Mouse (Mus musculus): Measurements from ENCODE around the gene Apoc3.

Gene Apoc3

DNA sequence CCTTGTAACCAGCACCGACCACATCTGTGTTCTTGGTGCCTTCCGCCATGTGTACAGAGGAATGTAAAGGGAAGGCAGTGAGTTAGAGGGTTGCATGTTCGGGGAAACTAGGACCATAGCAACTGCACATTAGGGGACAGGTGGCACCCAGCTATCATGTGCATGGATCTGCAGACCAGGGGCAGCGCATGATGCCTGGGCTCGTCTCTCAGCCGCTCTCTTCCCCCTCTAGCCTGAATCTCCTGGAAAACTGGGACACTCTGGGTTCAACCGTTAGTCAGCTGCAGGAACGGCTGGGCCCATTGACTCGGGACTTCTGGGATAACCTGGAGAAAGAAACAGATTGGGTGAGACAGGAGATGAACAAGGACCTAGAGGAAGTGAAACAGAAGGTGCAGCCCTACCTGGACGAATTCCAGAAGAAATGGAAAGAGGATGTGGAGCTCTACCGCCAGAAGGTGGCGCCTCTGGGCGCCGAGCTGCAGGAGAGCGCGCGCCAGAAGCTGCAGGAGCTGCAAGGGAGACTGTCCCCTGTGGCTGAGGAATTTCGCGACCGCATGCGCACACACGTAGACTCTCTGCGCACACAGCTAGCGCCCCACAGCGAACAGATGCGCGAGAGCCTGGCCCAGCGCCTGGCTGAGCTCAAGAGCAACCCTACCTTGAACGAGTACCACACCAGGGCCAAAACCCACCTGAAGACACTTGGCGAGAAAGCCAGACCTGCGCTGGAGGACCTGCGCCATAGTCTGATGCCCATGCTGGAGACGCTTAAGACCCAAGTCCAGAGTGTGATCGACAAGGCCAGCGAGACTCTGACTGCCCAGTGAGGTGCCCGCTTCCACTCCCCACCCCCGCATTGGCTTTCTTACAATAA lies 5.6 kb downstream of the Apoc3 start:
- no peak for DNase-seq (ENCODE audit: low read depth)

DNA sequence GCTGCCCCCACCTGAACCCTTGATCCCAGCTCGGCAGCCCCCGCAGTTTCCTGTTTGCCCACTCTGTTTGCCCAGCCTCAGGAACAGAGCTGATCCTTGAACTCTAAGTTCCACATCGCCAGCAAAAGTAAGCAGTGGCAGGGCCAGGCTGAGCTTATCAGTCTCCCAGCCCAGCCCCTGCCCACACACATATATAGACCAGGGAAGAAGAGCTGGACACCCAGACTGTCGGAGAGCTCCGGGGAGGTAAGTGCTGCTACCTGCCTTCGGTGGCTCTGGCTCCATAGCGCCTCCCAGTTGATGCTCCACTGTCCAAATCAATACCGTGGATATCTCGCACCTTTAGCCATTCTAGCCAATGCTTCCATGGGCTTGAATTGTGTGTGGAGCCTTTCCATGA lies 6.9 kb downstream of the Apoc3 start, which contains the start of gene Apoa1:
Gene Apoa1, plus strand, starts transcription at position 90 of the 400 bp plus-strand sequence.
- no peak for DNase-seq (ENCODE audit: low read depth)

DNA sequence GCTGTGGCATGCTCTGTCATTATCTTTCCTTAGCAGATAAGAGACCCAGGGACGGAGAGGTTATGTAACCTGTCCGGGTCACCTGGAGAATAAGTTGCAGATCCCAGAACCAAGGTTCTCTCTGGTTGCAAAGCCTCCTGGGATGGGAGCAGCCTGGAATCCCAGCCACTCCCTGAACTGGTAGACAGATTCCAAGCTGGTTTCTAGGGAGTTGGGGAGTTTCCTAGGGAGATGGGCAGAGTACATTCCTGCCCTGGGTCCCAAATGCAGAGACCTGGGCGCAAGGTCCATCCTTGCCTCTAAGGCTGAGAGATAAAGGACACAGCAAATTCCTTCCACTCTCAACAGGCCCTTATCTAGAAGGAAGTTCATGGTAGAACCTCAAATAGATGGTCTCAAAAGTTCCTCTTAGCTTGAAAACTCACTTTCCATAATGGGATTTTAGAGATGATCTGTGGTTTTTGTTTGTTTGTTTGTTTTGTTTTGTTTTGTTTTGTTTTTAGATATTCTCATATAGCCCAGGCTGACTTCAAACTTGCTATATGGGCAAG lies 8.3 kb downstream of the Apoc3 start:
- no peak for DNase-seq (ENCODE audit: low read depth)

DNA sequence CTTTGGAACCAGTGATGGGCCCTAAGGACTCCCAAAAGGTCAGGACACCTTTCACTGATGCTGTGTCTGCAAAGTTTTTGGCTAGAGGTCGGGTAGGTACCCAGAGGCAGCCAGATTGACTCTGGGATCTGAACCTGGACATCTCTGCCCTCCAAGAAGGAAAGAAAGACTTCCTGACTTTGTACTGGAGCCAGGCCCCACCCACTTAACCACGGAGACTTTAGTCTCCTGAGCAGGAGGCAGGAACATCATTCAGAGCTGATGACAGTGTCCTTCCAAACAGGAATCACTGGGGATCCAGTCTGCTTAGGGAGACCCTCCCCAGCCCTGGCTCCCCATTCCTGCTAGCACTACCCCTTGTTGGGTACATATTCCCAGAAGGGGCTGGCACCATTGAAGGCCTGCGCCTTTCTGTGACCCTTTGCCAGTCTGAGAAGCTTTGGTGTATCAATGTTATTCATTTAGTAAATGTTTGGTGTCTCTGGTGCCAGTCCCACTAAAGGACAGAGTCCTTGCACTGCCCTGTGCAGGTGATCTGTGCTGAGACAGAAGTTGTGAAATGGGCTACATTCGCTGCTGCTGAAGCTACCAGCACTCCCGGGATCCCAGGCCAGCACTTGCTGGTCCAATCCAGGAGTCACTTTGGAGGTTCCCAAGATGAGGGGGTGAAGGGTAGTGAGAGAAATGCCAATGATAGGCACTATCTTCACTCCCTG lies 10.3 kb downstream of the Apoc3 start:
- no peak for DNase-seq (ENCODE audit: low read depth)

DNA sequence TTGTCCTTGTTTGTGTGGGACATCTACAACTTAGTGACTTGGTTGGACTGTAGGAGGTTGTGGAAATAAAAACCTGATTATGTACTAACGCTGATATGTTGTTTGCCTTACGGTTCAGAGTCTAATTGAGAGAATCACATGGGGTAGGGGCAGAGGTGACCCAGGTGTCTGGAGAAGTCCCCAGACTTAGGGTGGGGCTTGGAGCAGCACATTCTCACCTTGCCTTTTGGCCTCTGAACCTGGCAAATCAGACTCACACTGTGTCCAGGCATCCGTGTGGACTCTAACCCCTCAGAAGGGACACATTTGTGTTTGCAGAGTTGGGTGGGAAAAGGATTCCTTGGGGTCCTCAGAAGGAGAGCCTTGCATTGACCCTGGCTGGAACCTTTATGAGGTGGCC lies 11.3 kb downstream of the Apoc3 start:
- DNase-seq (ENCODE audit: low read depth), result no peak

DNA sequence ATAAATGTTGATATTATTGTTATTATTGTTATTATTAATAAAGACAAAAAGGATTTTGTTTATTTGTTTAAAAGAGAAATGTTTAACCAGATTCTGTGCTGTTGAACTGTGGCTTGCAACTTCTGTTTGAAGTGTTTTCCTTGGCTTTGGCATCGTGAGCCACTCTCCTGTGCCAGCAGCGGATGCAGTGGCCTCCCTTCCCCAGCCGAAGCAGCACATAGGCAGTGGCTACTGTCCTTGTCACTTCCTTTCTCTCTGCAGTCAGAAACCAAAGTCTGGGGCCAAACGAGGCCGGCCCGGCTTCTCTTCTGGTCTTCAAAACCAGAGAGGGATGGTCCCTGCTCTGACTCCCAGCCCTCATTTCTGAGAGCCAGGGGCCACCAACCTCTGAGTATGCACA lies 12.3 kb downstream of the Apoc3 start:
- DNase-seq (ENCODE audit: low read depth), result no peak

DNA sequence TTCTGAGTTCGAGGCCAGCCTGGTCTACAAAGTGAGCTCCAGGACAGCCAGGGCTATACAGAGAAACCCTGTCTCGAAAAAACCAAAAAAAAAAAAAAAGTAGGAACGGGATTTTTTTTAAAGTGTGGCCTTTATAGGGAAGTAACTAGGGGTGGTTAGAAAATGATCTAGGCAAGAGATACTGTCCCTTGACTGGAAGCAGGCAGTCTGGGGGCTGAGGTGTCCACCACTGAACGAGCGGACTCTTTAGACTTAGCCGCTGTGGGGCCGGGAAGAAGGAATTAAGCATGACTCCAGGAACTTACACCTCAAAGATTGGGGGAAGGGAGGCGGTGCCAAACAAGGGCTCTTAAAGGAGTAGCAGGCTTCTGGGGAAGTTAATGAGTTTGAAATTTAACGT lies 17.3 kb downstream of the Apoc3 start:
- no peak for DNase-seq (ENCODE audit: low read depth)

DNA sequence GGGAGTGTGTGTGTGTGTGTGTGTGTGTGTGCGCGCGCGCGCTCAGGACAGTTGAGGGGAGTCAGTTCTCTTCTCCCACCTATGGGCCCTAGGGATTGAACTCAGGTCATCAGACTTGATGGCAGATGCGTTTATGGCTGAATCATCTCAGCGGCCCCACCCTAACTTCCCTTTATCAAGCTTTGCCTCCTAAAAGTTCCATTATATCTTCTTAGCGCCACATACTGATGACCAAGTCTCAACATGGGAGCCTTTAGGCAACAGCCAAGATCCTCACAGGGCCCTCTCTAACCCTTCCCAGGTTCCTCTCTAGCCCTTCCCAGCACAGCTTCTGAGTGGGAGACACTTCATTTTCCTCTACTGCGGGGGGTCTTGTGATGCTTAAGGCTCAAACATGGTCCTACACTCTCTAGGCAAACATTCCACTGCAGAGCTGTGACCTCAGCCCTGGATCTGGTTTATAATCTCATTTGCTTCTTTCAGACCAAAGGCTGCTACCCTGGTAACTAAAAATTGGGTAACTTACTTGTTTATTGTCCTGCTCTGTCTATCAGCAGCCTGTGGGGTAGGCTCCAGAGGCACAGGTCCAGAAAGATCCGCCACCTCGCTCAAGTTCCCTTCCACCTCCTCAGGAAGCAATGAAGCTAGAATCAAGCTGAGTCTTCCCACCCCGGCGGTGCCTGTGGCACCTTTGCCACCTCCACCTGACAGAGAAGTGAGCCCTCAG lies 18.5 kb downstream of the Apoc3 start:
- DNase-seq (ENCODE audit: low read depth), result no peak

DNA sequence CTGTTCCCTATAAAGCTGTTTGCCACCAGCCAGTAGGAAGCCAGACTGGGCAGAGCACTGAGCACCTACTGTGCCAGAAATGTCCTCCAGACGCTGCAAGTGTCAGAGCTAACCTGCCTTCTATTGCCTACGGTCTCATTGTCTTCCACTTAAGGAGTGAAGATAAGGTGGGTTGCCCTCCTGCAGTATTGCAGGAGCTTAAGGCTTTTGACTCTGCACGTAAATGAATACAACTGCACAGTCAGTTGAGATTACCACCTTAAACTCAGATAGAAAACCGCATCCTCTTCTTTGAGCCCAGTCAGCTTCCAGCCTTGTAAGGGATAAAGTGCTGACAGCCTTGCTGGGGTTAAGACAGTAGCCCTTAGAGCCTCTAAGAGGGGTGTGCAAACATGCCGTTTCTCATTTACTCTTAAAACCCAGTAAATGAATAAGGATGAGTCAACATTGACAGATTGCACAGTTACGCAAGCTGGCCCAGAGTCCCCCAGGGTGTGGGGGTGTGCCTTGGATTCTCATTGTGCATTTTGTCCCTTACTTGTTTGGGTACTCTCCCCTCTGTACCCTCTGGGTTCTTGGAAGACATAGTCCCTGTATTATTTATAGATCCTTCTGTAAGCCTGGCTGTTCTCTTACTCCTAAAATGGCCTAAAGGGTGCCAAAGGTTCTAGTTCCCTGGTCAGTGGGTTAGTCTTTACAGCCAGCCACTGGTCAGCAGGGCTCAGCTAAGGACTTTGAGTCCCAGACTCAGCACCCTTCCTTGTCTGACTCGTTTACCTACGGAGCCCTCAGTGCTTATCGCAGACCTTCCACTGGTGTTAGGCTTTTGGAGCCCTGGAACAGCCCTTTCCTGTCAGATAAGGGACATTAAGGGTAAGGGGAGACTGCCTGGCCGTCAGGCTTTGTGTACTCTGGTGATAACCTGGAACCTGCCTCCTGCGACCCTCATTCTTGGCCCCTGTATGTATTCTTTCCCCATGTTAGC lies 19.8 kb downstream of the Apoc3 start:
- DNase-seq (ENCODE audit: low read depth), result no peak

DNA sequence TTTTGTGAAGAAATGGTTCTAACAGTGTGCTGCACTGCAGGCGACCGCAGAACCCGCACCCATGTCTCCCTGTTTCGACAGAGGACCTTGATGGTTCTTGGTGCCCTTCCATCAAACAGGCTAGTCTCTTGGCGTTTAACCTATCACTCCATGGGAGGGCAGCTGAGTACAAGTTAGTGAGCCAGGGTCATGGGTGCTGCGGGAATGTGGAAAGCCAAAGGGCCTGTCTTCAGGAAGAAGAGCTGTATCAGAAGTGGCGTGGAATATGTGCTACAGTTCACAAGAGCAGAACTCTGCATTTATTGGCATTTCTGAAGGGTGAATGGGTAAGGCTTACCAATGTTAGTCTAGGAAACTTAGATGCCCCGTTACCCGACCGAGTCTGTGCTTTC lies 20.5 kb downstream of the Apoc3 start:
- no peak for DNase-seq (ENCODE audit: low read depth)

DNA sequence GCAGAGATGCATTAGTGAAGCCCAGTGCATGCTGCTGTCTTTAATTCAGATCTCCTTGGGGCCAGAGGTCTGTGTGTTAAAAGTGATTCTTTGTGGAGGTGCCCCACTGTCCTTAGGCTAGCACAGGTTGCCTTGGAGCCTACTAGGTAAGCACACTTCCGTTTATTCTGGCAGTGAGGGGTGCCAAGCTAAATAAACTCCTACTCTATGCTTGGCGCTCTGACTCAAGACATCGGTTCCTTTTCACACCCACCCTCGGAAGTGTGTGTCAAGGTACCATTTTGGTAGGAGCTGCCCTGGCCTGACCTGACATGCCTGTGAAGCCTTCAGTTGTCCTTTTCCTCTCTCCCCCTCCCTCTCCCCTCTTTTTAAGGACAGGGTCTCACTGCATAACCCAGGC lies 21.2 kb downstream of the Apoc3 start:
- no peak for DNase-seq (ENCODE audit: low read depth)

DNA sequence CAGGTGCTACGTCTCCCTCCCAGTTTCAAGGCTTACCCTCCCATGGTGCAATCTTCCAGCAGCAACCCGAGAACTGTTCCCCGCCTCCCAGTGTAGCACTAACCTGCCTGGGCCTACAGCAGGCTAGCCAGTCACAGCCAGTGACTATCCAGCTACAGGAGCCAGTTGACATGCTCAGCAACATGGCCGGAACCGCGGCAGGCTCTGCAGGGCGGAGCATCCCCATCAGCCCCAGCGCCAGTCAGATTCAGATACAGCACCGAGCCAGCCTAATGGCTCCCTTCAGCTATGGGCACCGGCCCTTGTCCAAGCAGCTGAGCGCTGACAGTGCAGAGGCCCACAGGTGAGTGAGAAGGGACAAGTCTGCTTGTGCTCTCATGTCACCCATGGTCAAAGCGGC lies 25.0 kb downstream of the Apoc3 start:
- DNase-seq (ENCODE audit: low read depth), result no peak

DNA sequence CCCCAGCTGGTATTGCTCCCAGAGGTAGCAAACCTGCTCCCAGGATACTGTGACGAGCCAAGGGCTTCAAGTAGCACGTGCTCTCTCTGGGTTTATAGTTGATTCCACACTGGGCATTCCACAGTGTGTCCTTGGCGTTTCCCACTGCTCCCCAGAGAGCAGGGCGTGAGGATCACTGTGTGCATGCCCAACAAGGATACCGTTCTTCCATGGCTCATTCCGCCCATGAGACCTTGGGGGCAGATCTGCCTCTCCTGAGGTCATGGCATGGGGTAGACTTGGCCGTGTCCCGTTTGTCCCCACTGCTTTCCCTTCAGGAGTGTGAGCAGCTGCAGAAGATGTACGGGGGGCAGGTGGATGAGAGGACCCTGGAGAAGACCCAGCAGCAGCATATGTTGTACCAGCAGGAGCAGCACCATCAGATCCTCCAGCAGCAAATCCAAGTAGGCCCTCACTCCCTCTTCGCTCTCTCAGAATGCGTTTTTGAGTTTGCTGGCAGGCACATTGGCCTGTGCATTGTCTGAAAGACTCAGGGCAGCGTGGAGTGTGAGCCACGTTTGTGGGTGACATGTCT lies 26.9 kb downstream of the Apoc3 start:
- no peak for DNase-seq (ENCODE audit: low read depth)

DNA sequence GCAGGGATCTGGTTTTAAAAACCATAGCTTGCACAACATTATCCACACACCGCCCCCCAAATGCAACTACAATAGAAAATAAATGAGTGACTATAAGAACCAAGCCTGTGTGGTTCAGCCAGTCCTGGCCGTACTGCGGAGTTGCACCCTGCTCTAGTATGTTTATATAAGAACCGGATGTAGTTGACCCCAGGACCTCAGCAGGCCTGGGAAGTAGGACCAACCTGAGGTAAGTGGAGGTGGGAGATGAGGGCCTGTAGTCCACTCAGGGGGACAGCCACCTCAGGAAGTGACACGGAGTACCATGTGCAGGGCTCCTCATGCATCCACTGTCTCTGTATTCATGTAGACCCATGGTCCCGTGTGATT lies 28.0 kb downstream of the Apoc3 start:
- no peak for DNase-seq (ENCODE audit: low read depth)

DNA sequence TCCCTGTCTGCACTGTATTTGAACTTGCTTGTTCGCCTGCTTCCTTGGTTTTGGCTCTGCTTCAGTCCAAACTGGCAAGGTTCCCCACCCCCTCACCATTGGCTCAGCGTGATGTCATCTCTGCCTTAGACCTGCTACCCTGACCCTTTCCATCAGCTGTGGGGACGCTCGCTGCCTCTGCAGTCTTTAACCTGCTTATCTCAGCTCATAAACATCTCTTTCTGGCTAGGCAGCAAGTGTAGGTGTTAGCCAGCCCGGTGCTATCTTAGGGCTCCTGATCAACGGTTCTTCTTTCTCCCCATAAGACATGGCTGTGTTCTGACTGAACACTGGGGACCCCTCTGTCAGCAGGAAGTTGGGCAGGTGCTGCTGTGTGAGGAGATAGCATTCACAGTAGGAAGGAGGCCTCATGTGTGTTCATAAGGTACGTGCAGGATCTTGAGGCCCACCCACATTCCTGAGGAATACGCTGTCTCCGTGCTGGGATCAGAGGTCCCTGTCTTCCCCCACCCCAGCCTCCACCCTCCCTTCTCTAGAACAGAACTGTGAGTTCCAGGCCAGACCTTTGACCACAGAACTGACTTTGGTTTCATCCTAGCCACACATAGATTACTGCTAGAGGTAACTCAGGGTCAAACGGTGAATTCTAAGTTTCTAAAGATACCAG lies 28.5 kb downstream of the Apoc3 start:
- no peak for DNase-seq (ENCODE audit: low read depth)

DNA sequence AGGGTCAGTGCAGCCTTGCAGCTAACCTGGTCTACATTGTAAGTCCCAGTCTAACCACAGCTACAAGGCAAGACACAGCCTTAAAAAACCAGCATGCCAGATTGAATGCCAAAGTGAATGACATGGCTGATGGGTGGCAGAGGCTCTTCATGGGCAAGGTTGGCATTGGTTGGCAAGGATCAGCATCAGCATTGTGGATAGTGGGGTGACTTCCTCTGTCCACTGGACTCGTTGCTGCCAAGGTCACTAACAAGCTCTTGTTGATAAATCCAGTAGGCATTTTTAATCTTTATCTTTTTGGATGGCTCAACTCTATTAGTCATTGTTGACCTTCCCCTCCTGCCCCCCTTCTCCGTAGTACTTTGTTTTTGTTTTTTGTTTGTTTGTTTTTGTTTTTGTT lies 35.8 kb downstream of the Apoc3 start:
- DNase-seq (ENCODE audit: low read depth), result no peak

DNA sequence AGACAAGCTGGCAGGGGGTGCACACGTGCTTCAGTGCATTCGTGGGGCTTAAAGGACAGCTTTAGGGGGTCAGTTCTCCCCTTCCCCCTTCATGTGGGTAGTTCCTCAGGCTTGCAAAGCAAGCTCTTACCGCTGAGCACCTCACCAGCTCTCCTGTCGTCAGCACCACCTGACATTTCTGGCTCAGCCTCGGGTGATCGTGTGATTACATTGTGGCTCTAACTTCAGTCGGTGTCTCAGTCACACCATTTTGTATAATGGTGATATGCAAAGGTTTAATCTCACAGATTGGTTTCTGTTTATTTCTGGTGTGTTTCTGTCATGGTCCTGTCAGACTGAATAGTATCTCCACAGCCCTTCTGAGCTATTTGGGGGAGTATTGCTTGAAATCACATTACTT lies 36.5 kb downstream of the Apoc3 start:
- DNase-seq (ENCODE audit: low read depth), result no peak

DNA sequence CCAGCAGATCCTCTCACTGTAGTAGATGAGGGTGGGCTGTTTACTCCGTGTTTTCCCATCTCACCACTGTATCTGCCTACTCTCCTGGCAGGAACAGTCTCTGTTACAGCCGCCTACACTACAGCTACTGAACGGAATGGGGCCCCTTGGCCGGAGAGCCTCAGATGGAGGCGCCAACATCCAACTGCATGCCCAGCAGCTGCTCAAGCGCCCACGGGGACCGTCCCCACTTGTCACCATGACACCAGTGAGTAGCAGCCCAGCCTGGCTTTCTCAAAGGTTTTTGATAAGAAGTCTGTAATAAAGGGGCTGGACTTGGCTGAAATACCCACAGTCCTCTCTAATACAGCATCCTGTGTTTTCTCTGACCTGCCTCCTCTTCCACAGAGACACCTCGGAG lies 37.0 kb downstream of the Apoc3 start:
- no peak for DNase-seq (ENCODE audit: low read depth)

DNA sequence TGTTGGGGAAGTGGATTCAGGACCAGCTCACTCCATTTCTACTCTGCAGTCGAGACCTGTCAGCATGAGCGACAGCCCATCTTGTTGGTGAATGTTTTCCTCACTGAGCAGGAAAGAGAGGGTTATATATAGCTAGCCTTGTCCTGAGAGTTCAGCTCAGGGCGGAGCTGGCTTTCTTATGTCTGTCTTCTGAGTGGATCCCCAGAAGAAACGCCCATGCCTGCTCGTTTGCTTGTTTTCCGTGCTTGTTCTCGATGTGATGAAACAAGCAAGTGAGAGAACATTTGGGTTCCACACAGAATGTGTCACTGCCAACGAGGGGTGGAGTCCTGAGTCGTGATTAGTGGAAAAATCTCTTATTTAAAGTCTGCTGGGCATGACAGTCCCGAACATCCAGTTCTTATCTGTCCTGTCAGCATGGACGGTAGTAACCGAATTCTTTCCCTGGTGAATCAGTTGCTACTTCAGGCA lies 38.7 kb downstream of the Apoc3 start:
- DNase-seq (ENCODE audit: low read depth), result no peak

DNA sequence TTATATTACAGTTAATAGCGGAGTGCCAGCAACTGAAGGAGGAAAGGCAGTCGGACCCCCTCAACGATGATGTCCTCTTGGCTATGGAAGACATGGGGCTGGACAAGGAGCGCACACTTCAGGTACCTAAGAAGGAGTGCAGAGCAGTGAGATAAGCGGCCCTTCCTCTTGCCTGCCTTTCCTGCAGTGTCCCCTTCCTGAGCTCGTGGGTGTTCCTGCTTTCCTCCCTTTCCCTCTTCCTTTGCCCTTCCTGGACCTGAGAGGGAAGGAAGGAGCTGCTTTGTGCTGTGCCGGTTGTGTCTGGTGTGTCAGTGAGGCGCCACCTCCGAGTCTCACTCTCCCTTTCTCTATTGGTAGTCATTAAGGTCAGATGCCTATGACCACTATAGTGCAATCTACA lies 40.6 kb downstream of the Apoc3 start:
- DNase-seq (ENCODE audit: low read depth), result no peak

Data from c-Kit-positive CD71-positive TER-119-negative erythroid progenitor cells, embryonic 14.5 days (primary cell).